ENCODE assay signal across 11 mouse cellular contexts in the genomic region with DNA sequence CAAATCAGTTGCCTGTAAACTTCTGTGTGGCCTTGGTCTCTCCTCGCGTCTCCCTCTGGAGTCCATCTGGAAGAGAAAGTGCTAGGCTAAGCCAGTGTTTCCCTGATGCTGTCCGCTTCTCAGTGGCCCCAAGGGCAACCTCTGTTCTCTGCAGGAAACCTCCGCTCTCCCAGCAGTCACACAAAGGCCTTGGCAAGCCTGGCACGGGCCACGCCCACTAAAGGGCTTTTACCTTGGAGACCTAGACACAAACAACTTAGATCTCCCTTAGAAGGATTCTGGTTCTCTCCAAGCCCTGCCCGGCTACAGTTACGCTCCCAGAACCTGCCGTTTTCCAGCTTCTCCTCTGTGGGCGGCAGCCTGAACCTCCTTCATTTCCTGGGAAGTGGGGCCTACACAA. TPM values are rescaled to one million over a fixed set of nuclear protein-coding genes. Genes with fewer than 3 reads are reported as not detected.
DNase-seq lines count a peak whose midpoint lies in the region; ATAC-seq lines count a peak whose summit lies in the region.
"Had no signal": no experiment of that assay in that cellular context is flagged by ENCODE, and none has a peak within 500 bp of the region (broad histone marks: within the 10 kb centered on the region; RNA-seq: fewer than 3 reads in every experiment).

No protein-coding gene starts in this region.

- peak overlapping the region; percentile 59 for H3K27ac ChIP-seq in neural tube, embryonic 13.5 days (replicated peaks)
- peak overlapping the region; percentile 8; the same call in 1 of the 2 replicates for H3K27ac ChIP-seq in hindbrain, embryonic 16.5 days (ENCODE audit: low read depth, low read length)
- H3K27ac ChIP-seq in heart, embryonic 11.5 days (ENCODE audit: low read depth, low read length): no peak overlapping the region
- H3K27ac ChIP-seq: macrophage had no signal

- WGBS in neural tube, embryonic 13.5 days: 20% methylated on average over 10 of the region's 10 CpGs
- WGBS in hindbrain, embryonic 16.5 days: 19% methylated on average over 10 of the region's 10 CpGs
- 45% methylated on average over 10 of the region's 10 CpGs for WGBS in heart, embryonic 11.5 days (ENCODE audit: insufficient replicate concordance)

- H3K9me3 ChIP-seq in neural tube, embryonic 13.5 days: no peaks in the 10 kb centered on the region
- no peaks in the 10 kb centered on the region for H3K9me3 ChIP-seq in hindbrain, embryonic 16.5 days (ENCODE audit: control insufficient read depth, low read length)
- no peaks in the 10 kb centered on the region for H3K9me3 ChIP-seq in heart, embryonic 11.5 days (replicated peaks; ENCODE audit: control insufficient read depth, low read length)

- no peaks in the 10 kb centered on the region for H3K36me3 ChIP-seq in neural tube, embryonic 13.5 days
- H3K36me3 ChIP-seq in hindbrain, embryonic 16.5 days (ENCODE audit: control insufficient read depth, insufficient read depth, low read length): no peaks in the 10 kb centered on the region
- no peaks in the 10 kb centered on the region for H3K36me3 ChIP-seq in heart, embryonic 11.5 days (ENCODE audit: control insufficient read depth, insufficient read depth, low read length)

- peak; percentile 30 for DNase-seq in embryo, embryonic 11 days
- no peak for DNase-seq in embryo, embryonic 9.5 days (ENCODE audit: extremely low spot score)
- DNase-seq in neural tube, embryonic 10.5 days (ENCODE audit: extremely low spot score, low spot score): no peak
- DNase-seq in lung, postnatal 4 days: peak; percentile 41 to 55

- no peaks in the 10 kb centered on the region for H3K27me3 ChIP-seq in neural tube, embryonic 13.5 days
- H3K27me3 ChIP-seq in hindbrain, embryonic 16.5 days (replicated peaks; ENCODE audit: control insufficient read depth, insufficient read depth, low read length): no peaks in the 10 kb centered on the region
- H3K27me3 ChIP-seq in heart, embryonic 11.5 days (ENCODE audit: control insufficient read depth, insufficient read depth, low read length): no peaks in the 10 kb centered on the region

- H3K4me3 ChIP-seq in neural tube, embryonic 13.5 days: no peak overlapping the region
- H3K4me3 ChIP-seq in hindbrain, embryonic 16.5 days (ENCODE audit: low read length): no peak overlapping the region
- H3K4me3 ChIP-seq in heart, embryonic 11.5 days (ENCODE audit: low read depth, low read length): no peak overlapping the region

- H3K4me1 ChIP-seq in neural tube, embryonic 13.5 days (replicated peaks): peaks cover 23% of the 10 kb centered on the region
- H3K4me1 ChIP-seq in hindbrain, embryonic 16.5 days (ENCODE audit: control insufficient read depth, insufficient read depth, low read depth, low read length): peaks cover 9% of the 10 kb centered on the region
- no peaks in the 10 kb centered on the region for H3K4me1 ChIP-seq in heart, embryonic 11.5 days (ENCODE audit: control insufficient read depth, insufficient read depth, low read length)

- H3K4me2 ChIP-seq in neural tube, embryonic 13.5 days: no peak overlapping the region
- H3K4me2 ChIP-seq in hindbrain, embryonic 16.5 days (ENCODE audit: low read length): no peak overlapping the region
- H3K4me2 ChIP-seq in heart, embryonic 11.5 days: no peak overlapping the region

- no peak for ATAC-seq in neural tube, embryonic 13.5 days (ENCODE audit: low read depth)
- ATAC-seq in hindbrain, embryonic 16.5 days: no peak; the same call in 1 of the 2 replicates
- no peak for ATAC-seq in heart, embryonic 11.5 days (replicated peaks; ENCODE audit: insufficient number of reproducible peaks, low FRiP score, low TSS enrichment)
- no peak for ATAC-seq in erythroblast, adult 5-6 weeks (replicated peaks; ENCODE audit: low FRiP score, poor library complexity, severe bottlenecking)
- ATAC-seq: intestine, postnatal 0 days had no signal

- H3K9ac ChIP-seq in neural tube, embryonic 13.5 days: no peak overlapping the region
- H3K9ac ChIP-seq in hindbrain, embryonic 16.5 days (ENCODE audit: low read depth, low read length): no peak overlapping the region
- H3K9ac ChIP-seq in heart, embryonic 11.5 days (ENCODE audit: low read depth, low read length): no peak overlapping the region

RNA-seq across cellular contexts. Expression of a gene that starts 5.0 kb away (rescaled TPM):
- 0.49 TPM in 1 of 2 replicates, not detected in the other for polyA plus RNA-seq in neural tube, embryonic 13.5 days (2015; fragmentation: Nextera tagmentation; extraction: Ambion mirVana)
- polyA plus RNA-seq in hindbrain, embryonic 16.5 days (2015; fragmentation: Nextera tagmentation; extraction: Ambion mirVana): 0.13 TPM in 1 of 2 replicates, not detected in the other
- polyA plus RNA-seq in heart, embryonic 11.5 days (2014; fragmentation: Nextera tagmentation; extraction: Ambion mirVana): not detected in 2 replicates
- not detected in 2 replicates for total RNA-seq in erythroblast, adult 5-6 weeks (2015; ENCODE audit: low replicate concordance)
- total RNA-seq in erythroblast, adult 5-6 weeks (2017; ENCODE audit: low replicate concordance): not detected in 2 replicates
- total RNA-seq: granulocyte monocyte progenitor cell, adult 5-6 weeks had no signal
- polyA plus RNA-seq: macrophage had no signal

RNA-seq across cellular contexts. Expression of a gene that starts 5.1 kb away (rescaled TPM):
- not detected in 2 replicates for polyA plus RNA-seq in neural tube, embryonic 13.5 days (2015; fragmentation: Nextera tagmentation; extraction: Ambion mirVana)
- polyA plus RNA-seq in hindbrain, embryonic 16.5 days (2015; fragmentation: Nextera tagmentation; extraction: Ambion mirVana): not detected in 2 replicates
- not detected in 2 replicates for polyA plus RNA-seq in heart, embryonic 11.5 days (2014; fragmentation: Nextera tagmentation; extraction: Ambion mirVana)
- total RNA-seq in erythroblast, adult 5-6 weeks (2015; ENCODE audit: low replicate concordance): not detected in 2 replicates
- not detected in 2 replicates for total RNA-seq in erythroblast, adult 5-6 weeks (2017; ENCODE audit: low replicate concordance)
- total RNA-seq: granulocyte monocyte progenitor cell, adult 5-6 weeks had no signal
- polyA plus RNA-seq: intestine, postnatal 0 days; macrophage had no signal

Comparison
In these comparisons a context has a peak if more than half of its experiments do, and no peak if none do; other contexts are left out.
1. DNase-seq: peak in embryo, embryonic 11 days (single experiment) and lung, postnatal 4 days (2 of 2); none in embryo, embryonic 9.5 days (single experiment) and neural tube, embryonic 10.5 days (single experiment).